Mouse (Mus musculus): ENCODE results near the gene Fzr1. TPM values are rescaled to one million over a fixed set of nuclear protein-coding genes. Genes with fewer than 3 reads are reported as not detected.

The Fzr1 gene
- total and polyA plus RNA-seq, 3 experiments: 33.1 to 75.4 (median 44.5) TPM

DNA sequence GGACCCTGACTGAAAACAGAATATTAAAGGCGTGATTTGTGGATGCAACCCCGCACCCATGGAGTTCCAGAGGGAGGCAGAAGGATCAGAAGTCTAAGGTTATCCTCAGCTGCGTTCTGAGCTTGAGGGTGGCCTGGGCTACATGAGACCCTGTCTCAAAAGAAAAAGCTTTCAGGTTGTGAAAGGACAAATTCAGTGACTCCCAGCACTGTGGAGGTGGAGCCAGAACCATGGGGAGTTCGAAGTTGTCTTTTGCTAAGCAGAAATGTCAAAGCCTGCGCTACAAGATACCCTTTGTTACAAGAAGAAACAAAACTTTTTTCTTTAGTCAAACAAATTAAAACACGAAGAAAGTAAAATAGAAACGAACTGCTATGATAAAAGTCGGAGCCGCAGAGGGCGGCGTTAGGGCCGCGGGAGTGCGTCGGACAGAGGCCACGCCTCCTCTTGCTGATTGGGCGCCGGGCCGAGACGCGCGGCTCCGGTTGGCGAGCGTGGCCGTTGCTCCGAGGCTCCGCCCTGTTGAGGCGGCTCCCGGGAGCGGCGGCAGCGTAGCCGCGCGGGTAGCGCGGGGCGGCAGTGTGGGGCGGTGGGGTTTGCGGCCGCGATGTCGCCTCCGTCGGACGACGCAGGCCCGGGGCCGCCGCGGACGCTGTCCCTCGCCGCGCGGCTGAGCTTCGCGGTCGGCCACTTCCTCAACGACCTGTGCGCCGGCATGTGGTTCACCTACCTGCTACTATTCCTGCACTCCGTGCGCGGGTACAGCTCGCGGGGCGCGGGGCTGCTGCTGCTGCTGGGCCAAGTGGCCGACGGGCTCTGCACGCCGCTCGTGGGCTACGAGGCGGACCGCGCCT, 21.1 kb downstream of the Fzr1 start, which contains the start of gene Mfsd12:
Mfsd12 (plus strand) TSS at position 501 of the 854 bp plus-strand sequence.
- Histone ChIP-seq H3K36me3 (replicated peaks in 1 of 2; ENCODE audit: control insufficient read depth in 1 of 2, insufficient read depth in 1 of 2, low read length in 1 of 2) (peaks cover 14 to 28% of the 10 kb centered on the region in 2 experiments), H3K4me2 (ENCODE audit: insufficient read depth, low read depth, poor library complexity, severe bottlenecking) (peak within 1 kb of the TSS; percentile 74), H3K9me3 (replicated peaks; ENCODE audit: low read length) (no peaks in the 10 kb centered on the region), H3K79me2 (replicated peaks; ENCODE audit: control insufficient read depth, extremely low read depth, insufficient read depth, poor library complexity, severe bottlenecking) (no peaks in the 10 kb centered on the region; the same call in 1 of the 2 replicates), H3K27me3 (replicated peaks) (no peaks in the 10 kb centered on the region), H3K9ac (ENCODE audit: insufficient read depth, low read depth) (peak within 1 kb of the TSS; percentile 72), H3K4me1 (ENCODE audit: control insufficient read depth in 1 of 2, insufficient read depth in 2 of 2) (peaks cover 23 to 67% of the 10 kb centered on the region in 2 experiments), H3K27ac (ENCODE audit: insufficient read depth, low read depth) (peak within 1 kb of the TSS; percentile 43), H3K4me3 (replicated peaks in 1 of 3; ENCODE audit: low read depth in 2 of 3, low read length in 2 of 3, poor library complexity in 1 of 3) (peak within 1 kb of the TSS; percentile 81 to 92 (median 92))
- TF ChIP-seq KAT2A (IDR thresholded peaks at IDR 0.05; ENCODE audit: insufficient replicate concordance, low read length) (no peak), UBTF (IDR thresholded peaks at IDR 0.05; ENCODE audit: low read depth, low read length) (peak; percentile 78), HCFC1 (IDR thresholded peaks at IDR 0.05; ENCODE audit: low read depth, low read length) (peak; percentile 62), MXI1 (IDR thresholded peaks at IDR 0.05; ENCODE audit: low read depth, low read length) (no peak), SMC3 (IDR thresholded peaks at IDR 0.05; ENCODE audit: low read depth, low read length) (no peak), CTCF (conservative IDR thresholded peaks at IDR 0.05 in 1 of 2, IDR thresholded peaks at IDR 0.05 in 1 of 2; ENCODE audit: low read depth in 2 of 2, low read length in 2 of 2) (no peak), CHD2 (IDR thresholded peaks at IDR 0.05; ENCODE audit: low read length) (peak; percentile 79), MAZ (IDR thresholded peaks at IDR 0.05; ENCODE audit: low read depth, low read length) (peak; percentile 65; the same call in 1 of the 2 replicates), JUN (IDR thresholded peaks at IDR 0.05; ENCODE audit: insufficient read depth, low read depth, low read length) (no peak), POLR2AphosphoS2 (IDR thresholded peaks at IDR 0.05; ENCODE audit: low read depth, low read length) (no peak), NELFE (IDR thresholded peaks at IDR 0.05; ENCODE audit: low read depth, low read length) (peak; percentile 43), JUND (conservative IDR thresholded peaks at IDR 0.05; ENCODE audit: low read depth, low read length) (no peak), NRF1 (IDR thresholded peaks at IDR 0.05; ENCODE audit: low read depth, low read length) (peak; percentile 41; the same call in 1 of the 2 replicates), RCOR1 (conservative IDR thresholded peaks at IDR 0.05; ENCODE audit: low read depth, low read length) (no peak; the same call in 1 of the 2 replicates), BHLHE40 (IDR thresholded peaks at IDR 0.05; ENCODE audit: low read depth, low read length) (no peak), ZNF384 (IDR thresholded peaks at IDR 0.05; ENCODE audit: low read depth, low read length) (no peak), TCF12 (IDR thresholded peaks at IDR 0.05; ENCODE audit: low read depth, low read length) (peak; percentile 64), MAX (IDR thresholded peaks at IDR 0.05; ENCODE audit: low read length) (peak; percentile 62; the same call in 1 of the 2 replicates), ETS1 (conservative IDR thresholded peaks at IDR 0.05; ENCODE audit: low read depth, low read length) (no peak), USF1 (IDR thresholded peaks at IDR 0.05; ENCODE audit: low read depth, low read length) (no peak), ELF1 (IDR thresholded peaks at IDR 0.05; ENCODE audit: low read depth, low read length) (peak; percentile 56), TBP (conservative IDR thresholded peaks at IDR 0.05; ENCODE audit: low read depth, low read length) (0 out of 2 replicates have a peak, but pooled peaks have one; percentile 12), RAD21 (IDR thresholded peaks at IDR 0.05; ENCODE audit: low read depth, low read length) (no peak), E2F4 (IDR thresholded peaks at IDR 0.05; ENCODE audit: insufficient replicate concordance, low read depth, low read length) (0 out of 2 replicates have a peak, but pooled peaks have one; percentile 47), ZC3H11A (IDR thresholded peaks at IDR 0.05; ENCODE audit: low read depth, low read length) (no peak), MYC (IDR thresholded peaks at IDR 0.05; ENCODE audit: low read depth, low read length) (peak; percentile 80), MEF2A (IDR thresholded peaks at IDR 0.05; ENCODE audit: borderline replicate concordance, low read depth, low read length) (0 out of 2 replicates have a peak, but pooled peaks have one; percentile 12), SIN3A (IDR thresholded peaks at IDR 0.05; ENCODE audit: low read length) (peak; percentile 51; the same call in 1 of the 2 replicates), USF2 (conservative IDR thresholded peaks at IDR 0.05; ENCODE audit: low read depth, low read length) (no peak), MAFK (IDR thresholded peaks at IDR 0.05; ENCODE audit: insufficient replicate concordance, low read length) (no peak), ZMIZ1 (IDR thresholded peaks at IDR 0.05; ENCODE audit: low read depth, low read length) (no peak), PAX5 (IDR thresholded peaks at IDR 0.05; ENCODE audit: low read length) (no peak), ZKSCAN1 (IDR thresholded peaks at IDR 0.05; ENCODE audit: borderline replicate concordance, low read depth, low read length) (no peak), POLR2A (IDR thresholded peaks at IDR 0.05; ENCODE audit: low read depth, low read length) (peak; percentile 71), IRF4 (IDR thresholded peaks at IDR 0.05; ENCODE audit: low read depth, low read length) (0 out of 2 replicates have a peak, but pooled peaks have one; percentile 27), CHD1 (IDR thresholded peaks at IDR 0.05; ENCODE audit: low read depth, low read length) (no peak), EP300 (IDR thresholded peaks at IDR 0.05; ENCODE audit: low read length) (no peak), GABPA (IDR thresholded peaks at IDR 0.05; ENCODE audit: insufficient replicate concordance, low read depth, low read length) (no peak)
- in situ Hi-C loops (cut with MboI; ENCODE audit: low pct_ligation_motif_present, low pct_unique_long_range_greater_than_20kb, low sequenced_read_pairs) (loop anchor here (10.0 kb wide), 1 partner anchor 162 kb away; no protein-coding TSS in a partner anchor), dilution Hi-C loops (cut with MboI; ENCODE audit: extremely low pct_ligation_motif_present, extremely low pct_unique_long_range_greater_than_20kb, low sequenced_read_pairs) (no loop called here)
- DNase-seq (ENCODE audit: extremely low read depth): peak; percentile 81
